Mouse (Mus musculus) embryonic facial prominence, embryonic 15.5 days (tissue): ENCODE data around the gene Atp8b4. TPM values are rescaled to one million over a fixed set of nuclear protein-coding genes. Genes with fewer than 3 reads are reported as not detected.
"Not testable (repeated sequence)": the region's sequence is repeated elsewhere in the genome, so short reads cannot be mapped to it uniquely, and the experiment has no call there.

Source experiments
- ATAC-seq: fragments of 200-750 bp; cut with Nextera tagmentation; 2 replicates; pipeline ENCODE4 v1.8.0; 2017; ENCODE audit warnings: low read depth, moderate TSS enrichment; ENCODE audit not compliant: insufficient number of reproducible peaks, low FRiP score, low TSS enrichment
- H3K27ac ChIP-seq: fragments of 300-500 bp; sonication (generic); replicated peaks from 2 replicates; pipeline ENCODE4 v1.5.1; 2015; ENCODE audit warnings: mild to moderate bottlenecking, inconsistent platforms
- H3K27me3 ChIP-seq: fragments of 300-500 bp; sonication (generic); 2 replicates; pipeline ENCODE4 v1.6.1; 2015; ENCODE audit warnings: inconsistent platforms
- H3K36me3 ChIP-seq: fragments of 300-500 bp; sonication (generic); 2 replicates; pipeline ENCODE4 v1.6.1; 2015; ENCODE audit warnings: mild to moderate bottlenecking, inconsistent platforms
- H3K4me1 ChIP-seq: fragments of 300-500 bp; sonication (generic); 2 replicates; pipeline ENCODE4 v1.6.1; 2015; ENCODE audit warnings: inconsistent platforms
- H3K4me2 ChIP-seq: fragments of 300-500 bp; sonication (generic); replicated peaks from 2 replicates; pipeline ENCODE4 v1.6.1; 2015; ENCODE audit warnings: mild to moderate bottlenecking, inconsistent platforms
- H3K4me3 ChIP-seq: fragments of 300-500 bp; sonication (generic); replicated peaks from 2 replicates; pipeline ENCODE4 v1.5.1; 2015; ENCODE audit warnings: mild to moderate bottlenecking, inconsistent platforms
- H3K9ac ChIP-seq: fragments of 300-500 bp; sonication (generic); 2 replicates; pipeline ENCODE4 v1.6.1; 2015; ENCODE audit warnings: inconsistent platforms
- H3K9me3 ChIP-seq: fragments of 300-500 bp; sonication (generic); replicated peaks from 2 replicates; pipeline ENCODE4 v1.6.1; 2016; ENCODE audit warnings: inconsistent platforms
- WGBS: fragments of 180-500 bp; shearing (Covaris S2); methylation state at CpG from one replicate; pipeline ENCODE4 v1.1.7; 2015; 5-methylcytosine and 5-hydroxymethylcytosine counted together
- polyA plus RNA-seq: library from polyadenylated mRNA; unstranded; fragments of >200 nt; fragmentation: Nextera tagmentation; extraction: Ambion mirVana; gene quantifications from 2 replicates; pipeline ENCODE4 v1.2.1, GENCODE M21; 2015

Gene Atp8b4
- 3.0 and 3.4 TPM in 2 replicates for polyA plus RNA-seq

DNA sequence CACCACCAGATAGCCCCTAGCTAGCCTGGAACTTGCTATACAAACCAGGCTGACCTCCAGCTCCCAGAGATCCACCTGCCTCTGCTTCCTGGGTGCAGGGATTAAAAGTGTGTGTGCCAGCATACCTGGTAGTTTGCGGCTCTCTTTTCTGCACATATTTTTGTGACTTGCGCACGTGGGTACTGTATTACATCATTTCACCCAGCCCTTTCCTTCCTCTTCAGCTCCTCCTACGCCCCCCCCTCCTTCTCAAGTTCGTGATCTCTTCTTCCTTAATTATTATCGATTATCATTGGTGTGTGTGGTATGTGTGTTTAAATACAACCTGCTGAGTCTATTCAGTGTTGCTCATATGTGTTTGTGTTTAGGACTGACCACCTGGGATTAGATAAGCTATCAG is at the start of gene Atp8b4:
Gene Atp8b4 (minus strand): TSS at position 154 of the 400 bp plus-strand sequence.
- H3K9me3 ChIP-seq = no peaks in the 10 kb centered on the region
- no peaks in the 10 kb centered on the region for H3K27me3 ChIP-seq
- no peaks in the 10 kb centered on the region for H3K4me1 ChIP-seq
- WGBS = 89% methylated on average over 6 of the region's 6 CpGs
- H3K36me3 ChIP-seq = no peaks in the 10 kb centered on the region
- H3K4me3 ChIP-seq = no peak within 1 kb of the TSS
- ATAC-seq = no peak
- no peak within 1 kb of the TSS for H3K9ac ChIP-seq
- no peak within 1 kb of the TSS for H3K4me2 ChIP-seq
- H3K27ac ChIP-seq = no peak within 1 kb of the TSS

- no peak overlapping the region for H3K4me3 ChIP-seq
- H3K36me3 ChIP-seq = no peaks in the 10 kb centered on the region
- H3K9ac ChIP-seq = no peak overlapping the region
- no peak for ATAC-seq
- no peak overlapping the region for H3K4me2 ChIP-seq
- 84% methylated on average over 7 of the region's 7 CpGs for WGBS
- no peaks in the 10 kb centered on the region for H3K9me3 ChIP-seq
- no peak overlapping the region for H3K27ac ChIP-seq
- H3K27me3 ChIP-seq = peaks cover 43% of the 10 kb centered on the region
- peaks cover 12% of the 10 kb centered on the region for H3K4me1 ChIP-seq
These were observed 49.2 kb upstream of the Atp8b4 start for GRCm38 (mm10) chr2:126549681-126550080.

GRCm38 (mm10) chr2:126546392-126546791 is 45.9 kb upstream of the Atp8b4 start:
- no peaks in the 10 kb centered on the region for H3K36me3 ChIP-seq
- H3K27me3 ChIP-seq = peaks cover 11% of the 10 kb centered on the region
- H3K4me2 ChIP-seq = no peak overlapping the region
- ATAC-seq = no peak
- 89% methylated on average over 3 of the region's 3 CpGs for WGBS
- H3K9me3 ChIP-seq = no peaks in the 10 kb centered on the region
- no peak overlapping the region for H3K9ac ChIP-seq
- no peak overlapping the region for H3K27ac ChIP-seq
- no peak overlapping the region for H3K4me3 ChIP-seq
- H3K4me1 ChIP-seq = no peaks in the 10 kb centered on the region

GRCm38 (mm10) chr2:126545297-126545696 is 44.8 kb upstream of the Atp8b4 start:
- 68% methylated on average over 5 of the region's 5 CpGs for WGBS
- Histone ChIP-seq H3K9ac (no peak overlapping the region), H3K4me1 (no peaks in the 10 kb centered on the region), H3K9me3 (no peaks in the 10 kb centered on the region), H3K27ac (no peak overlapping the region), H3K4me2 (no peak overlapping the region), H3K27me3 (0 out of 2 replicates have a peak, but pooled peaks cover under 1% of the 10 kb centered on the region), H3K36me3 (no peaks in the 10 kb centered on the region), H3K4me3 (no peak overlapping the region)
- no peak for ATAC-seq

DNA sequence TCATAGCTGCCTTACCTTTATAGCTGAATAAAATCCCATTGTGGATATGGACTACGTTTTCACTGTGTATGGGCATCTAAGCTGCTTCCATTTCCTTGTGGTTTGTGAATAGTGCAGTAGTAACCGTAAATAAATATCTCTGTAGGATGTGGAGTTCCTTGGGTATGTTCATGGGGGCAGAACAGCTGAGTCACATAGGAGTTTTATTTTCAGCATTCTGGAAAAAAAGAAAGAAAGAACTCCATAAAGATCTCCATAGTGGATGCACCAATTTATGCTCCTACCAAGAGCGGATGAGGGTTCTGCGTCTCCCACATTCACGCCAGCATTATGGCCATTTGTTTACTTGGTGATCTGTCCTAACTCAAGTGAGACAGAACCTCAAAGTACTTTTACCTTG is 41.7 kb upstream of the Atp8b4 start:
- Histone ChIP-seq H3K36me3 (no peaks in the 10 kb centered on the region), H3K9me3 (no peaks in the 10 kb centered on the region), H3K27me3 (no peaks in the 10 kb centered on the region), H3K4me1 (no peaks in the 10 kb centered on the region), H3K4me3 (no peak overlapping the region), H3K27ac (no peak overlapping the region), H3K4me2 (no peak overlapping the region), H3K9ac (no peak overlapping the region)
- WGBS = 87% methylated on average over 5 of the region's 5 CpGs
- ATAC-seq = no peak

- no peak overlapping the region for H3K4me2 ChIP-seq
- 79% methylated on average over 6 of the region's 6 CpGs for WGBS
- no peaks in the 10 kb centered on the region for H3K4me1 ChIP-seq
- H3K27me3 ChIP-seq = no peaks in the 10 kb centered on the region
- H3K4me3 ChIP-seq = no peak overlapping the region
- no peaks in the 10 kb centered on the region for H3K9me3 ChIP-seq
- H3K27ac ChIP-seq = no peak overlapping the region
- ATAC-seq = no peak
- H3K9ac ChIP-seq = no peak overlapping the region
- H3K36me3 ChIP-seq = no peaks in the 10 kb centered on the region
These were observed 40.0 kb upstream of the Atp8b4 start for GRCm38 (mm10) chr2:126540390-126540925.

GRCm38 (mm10) chr2:126537654-126538053 is 37.2 kb upstream of the Atp8b4 start:
- no peaks in the 10 kb centered on the region for H3K9me3 ChIP-seq
- H3K4me2 ChIP-seq = no peak overlapping the region
- H3K27me3 ChIP-seq = no peaks in the 10 kb centered on the region
- no peak overlapping the region for H3K4me3 ChIP-seq
- no peak overlapping the region for H3K9ac ChIP-seq
- ATAC-seq = no peak
- H3K4me1 ChIP-seq = no peaks in the 10 kb centered on the region
- H3K27ac ChIP-seq = no peak overlapping the region
- H3K36me3 ChIP-seq = no peaks in the 10 kb centered on the region

- H3K4me1 ChIP-seq = no peaks in the 10 kb centered on the region
- 78% methylated on average over 3 of the region's 3 CpGs for WGBS
These were observed 30.1 kb upstream of the Atp8b4 start for GRCm38 (mm10) chr2:126530581-126530980.

GRCm38 (mm10) chr2:126527461-126527860 is 27.0 kb upstream of the Atp8b4 start:
- H3K4me3 ChIP-seq = no peak overlapping the region
- H3K36me3 ChIP-seq = no peaks in the 10 kb centered on the region
- no peaks in the 10 kb centered on the region for H3K9me3 ChIP-seq
- no peak overlapping the region for H3K9ac ChIP-seq
- 90% methylated on average over 8 of the region's 8 CpGs for WGBS
- H3K27ac ChIP-seq = no peak overlapping the region
- H3K4me1 ChIP-seq = no peaks in the 10 kb centered on the region
- no peak overlapping the region for H3K4me2 ChIP-seq
- no peak for ATAC-seq
- H3K27me3 ChIP-seq = no peaks in the 10 kb centered on the region

More at GRCm38 (mm10) chr2:126530581-126530980, 30.1 kb upstream of the Atp8b4 start:
- no peaks in the 10 kb centered on the region for H3K27me3 ChIP-seq
- no peak overlapping the region for H3K4me2 ChIP-seq
- no peak overlapping the region for H3K4me3 ChIP-seq
- H3K9me3 ChIP-seq = no peaks in the 10 kb centered on the region
- ATAC-seq = no peak
- no peaks in the 10 kb centered on the region for H3K36me3 ChIP-seq
- no peak overlapping the region for H3K27ac ChIP-seq
- H3K9ac ChIP-seq = no peak overlapping the region

DNA sequence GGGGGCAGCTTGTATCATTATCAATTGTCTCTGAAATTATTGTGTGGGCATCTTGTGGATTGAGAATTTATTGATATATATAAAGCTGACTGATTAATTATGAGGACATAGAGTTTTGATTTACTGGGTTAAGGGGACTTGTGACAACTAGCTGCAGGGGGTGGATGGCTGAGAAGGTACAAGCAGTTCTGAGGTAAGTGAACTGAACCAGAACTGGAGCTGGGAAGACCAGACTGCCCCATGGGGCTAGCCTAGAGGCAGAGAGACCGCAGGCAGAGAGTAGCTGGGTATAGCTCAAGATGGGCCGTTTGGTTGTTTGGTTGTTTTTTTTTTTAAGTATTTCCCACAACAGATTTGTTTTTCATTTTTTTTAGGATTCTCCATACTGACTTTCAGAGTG is 23.8 kb upstream of the Atp8b4 start:
- H3K27me3 ChIP-seq = no peaks in the 10 kb centered on the region
- no peak overlapping the region for H3K4me3 ChIP-seq
- no peak overlapping the region for H3K27ac ChIP-seq
- no peak for ATAC-seq
- H3K36me3 ChIP-seq = no peaks in the 10 kb centered on the region
- H3K4me2 ChIP-seq = no peak overlapping the region
- H3K4me1 ChIP-seq = no peaks in the 10 kb centered on the region
- WGBS = 69% methylated on average over 2 of the region's 2 CpGs
- H3K9me3 ChIP-seq = no peaks in the 10 kb centered on the region
- no peak overlapping the region for H3K9ac ChIP-seq

DNA sequence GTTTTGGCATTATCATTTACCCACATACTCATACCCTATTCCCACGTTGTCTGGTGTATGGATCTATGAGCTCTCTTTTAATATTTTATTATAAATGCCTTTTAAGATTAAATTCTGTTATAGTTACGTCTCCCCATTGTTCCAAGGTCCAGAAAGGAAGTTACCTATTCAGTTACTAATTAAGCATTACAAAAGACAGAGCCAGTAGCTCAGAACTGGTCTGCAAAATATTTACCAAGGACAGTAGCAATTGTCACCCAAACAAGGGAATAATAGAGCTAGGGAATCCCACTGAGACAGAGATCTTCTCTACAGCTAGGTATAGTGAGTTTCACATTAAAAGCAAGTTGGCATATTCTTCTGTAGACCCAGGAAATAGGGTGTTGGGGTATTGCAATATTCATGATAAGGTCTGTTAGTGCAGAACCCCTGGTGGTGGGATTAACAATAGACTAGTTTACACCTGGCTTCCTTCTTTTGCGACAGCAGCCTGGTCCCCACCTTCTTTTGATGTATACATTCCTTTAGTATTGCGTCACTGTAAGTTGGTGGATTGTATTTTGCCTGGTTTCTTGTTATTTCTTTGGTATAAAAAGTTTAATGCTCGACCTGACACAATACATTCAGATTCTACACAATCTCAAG is 22.7 kb upstream of the Atp8b4 start:
- not testable (repeated sequence) for ATAC-seq, H3K4me3 ChIP-seq, H3K9me3 ChIP-seq, H3K4me2 ChIP-seq, H3K27ac ChIP-seq, H3K36me3 ChIP-seq, H3K9ac ChIP-seq, H3K27me3 ChIP-seq, H3K4me1 ChIP-seq
- 60% methylated on average over 5 of the region's 5 CpGs for WGBS

- no peaks in the 10 kb centered on the region for H3K9me3 ChIP-seq
- no peak overlapping the region for H3K4me3 ChIP-seq
- H3K36me3 ChIP-seq = no peaks in the 10 kb centered on the region
- no peak for ATAC-seq
- 57% methylated on average over 8 of the region's 8 CpGs for whole genome bisulfite sequencing
- H3K27ac ChIP-seq = no peak overlapping the region
- H3K27me3 ChIP-seq = no peaks in the 10 kb centered on the region
- H3K9ac ChIP-seq = no peak overlapping the region
- no peaks in the 10 kb centered on the region for H3K4me1 ChIP-seq
- H3K4me2 ChIP-seq = no peak overlapping the region
These were observed 21.6 kb upstream of the Atp8b4 start for GRCm38 (mm10) chr2:126522056-126522455.
